Comparison of ENCODE assay signal across 11 mouse cellular contexts in genomic region chr16:35164361-35165224, GRCm38 (mm10). TPM values are rescaled to one million over a fixed set of nuclear protein-coding genes. Genes with fewer than 3 reads are reported as not detected.
A peak's percentile ranks its signal among the peaks of the same experiment; 100 is the strongest.
DNase-seq lines count a peak whose midpoint lies in the region; ATAC-seq and TF ChIP-seq lines count a peak whose summit lies in the region.
"Had no signal": no experiment of that assay in that cellular context is flagged by ENCODE, and none has a peak within 500 bp of the region (broad histone marks: within the 10 kb centered on the region; RNA-seq: fewer than 3 reads in every experiment).

No protein-coding gene starts in this region.

- intact Hi-C loops in heart, postnatal 25 days (cut with DNase I) = no loop called here
- intact Hi-C loops in gastrocnemius, postnatal 14 days (cut with DNase I; ENCODE audit: low total_unique reads) = no loop called here

- no peak for TF ChIP-seq CTCF in heart, postnatal 0 days (IDR thresholded peaks at IDR 0.05; ENCODE audit: low read depth)

- H3K27ac ChIP-seq in heart, postnatal 0 days (ENCODE audit: low read depth) = 0 out of 2 replicates have a peak overlapping the region, but pooled peaks have one; percentile 20
- H3K27ac ChIP-seq in hindbrain, embryonic 13.5 days = peak overlapping the region; percentile 58
- H3K27ac ChIP-seq: liver, embryonic 15.5 days; stomach, embryonic 15.5 days had no signal

- H3K4me1 ChIP-seq in heart, postnatal 0 days (ENCODE audit: control insufficient read depth, insufficient read depth) = peaks cover 43% of the 10 kb centered on the region
- H3K4me1 ChIP-seq in hindbrain, embryonic 13.5 days (replicated peaks) = peaks cover 60% of the 10 kb centered on the region
- H3K4me1 ChIP-seq: liver, embryonic 15.5 days; stomach, embryonic 15.5 days had no signal

- no peak overlapping the region for H3K4me3 ChIP-seq in heart, postnatal 0 days (ENCODE audit: low read depth, low read length)
- no peak overlapping the region for H3K4me3 ChIP-seq in hindbrain, embryonic 13.5 days
- H3K4me3 ChIP-seq: liver, embryonic 15.5 days; stomach, embryonic 15.5 days had no signal

- H3K27me3 ChIP-seq in heart, postnatal 0 days (ENCODE audit: control insufficient read depth, insufficient read depth, low read length) = no peaks in the 10 kb centered on the region
- no peaks in the 10 kb centered on the region for H3K27me3 ChIP-seq in hindbrain, embryonic 13.5 days
- H3K27me3 ChIP-seq: stomach, embryonic 15.5 days had no signal

- no peak for DNase-seq in heart, postnatal 0 days (ENCODE audit: low spot score)
- DNase-seq in heart, postnatal 25 days (ENCODE audit: low spot score) = no peak
- peak; percentile 66 for DNase-seq in embryo, embryonic 10 days (ENCODE audit: low spot score)
- peak; percentile 58 for DNase-seq in neural tube, embryonic 10.5 days (ENCODE audit: extremely low spot score, low spot score)
- DNase-seq in adrenal gland, postnatal 36 days = no peak
- no peak for DNase-seq in kidney, adult 8-10 months
- no peak for DNase-seq in gastrocnemius, postnatal 14 days
- DNase-seq: heart, adult 18-20 months had no signal

- 33% methylated on average over 19 of the region's 19 CpGs for WGBS in heart, postnatal 0 days
- WGBS in hindbrain, embryonic 13.5 days = 31% methylated on average over 19 of the region's 19 CpGs

- H3K4me2 ChIP-seq in heart, postnatal 0 days (ENCODE audit: low read depth, low read length) = no peak overlapping the region; the same call in 1 of the 2 replicates
- peak overlapping the region; percentile 35 for H3K4me2 ChIP-seq in hindbrain, embryonic 13.5 days
- H3K4me2 ChIP-seq: liver, embryonic 15.5 days; stomach, embryonic 15.5 days had no signal

- no peak overlapping the region for H3K9ac ChIP-seq in heart, postnatal 0 days (replicated peaks; ENCODE audit: low read depth, low read length)
- H3K9ac ChIP-seq in hindbrain, embryonic 13.5 days = no peak overlapping the region
- H3K9ac ChIP-seq: liver, embryonic 15.5 days; stomach, embryonic 15.5 days had no signal

- no peaks in the 10 kb centered on the region for H3K9me3 ChIP-seq in heart, postnatal 0 days (replicated peaks; ENCODE audit: control insufficient read depth, low read length)
- no peaks in the 10 kb centered on the region for H3K9me3 ChIP-seq in hindbrain, embryonic 13.5 days
- H3K9me3 ChIP-seq: liver, embryonic 15.5 days; stomach, embryonic 15.5 days had no signal

- no peak for ATAC-seq in heart, postnatal 0 days (ENCODE audit: insufficient read depth, low read depth)
- peak; percentile 64 for ATAC-seq in hindbrain, embryonic 13.5 days (ENCODE audit: low FRiP score)

- no peak for TF ChIP-seq EP300 in heart, postnatal 0 days (IDR thresholded peaks at IDR 0.05; ENCODE audit: low read depth)

- no peaks in the 10 kb centered on the region for H3K36me3 ChIP-seq in heart, postnatal 0 days (replicated peaks; ENCODE audit: control insufficient read depth, insufficient read depth, low read length)
- H3K36me3 ChIP-seq in hindbrain, embryonic 13.5 days = no peaks in the 10 kb centered on the region; the same call in 1 of the 2 replicates
- H3K36me3 ChIP-seq: liver, embryonic 15.5 days; stomach, embryonic 15.5 days had no signal

RNA-seq across cellular contexts. Expression of gene Adcy5, which starts 9.9 kb away (rescaled TPM):
- total RNA-seq in heart, postnatal 0 days (2014; rRNA removed; ENCODE audit: low replicate concordance) = 81.4 and 84.7 TPM in 2 replicates
- 9.6 and 11.3 TPM in 2 replicates for polyA plus RNA-seq in heart, postnatal 0 days (2015; fragmentation: Nextera tagmentation; extraction: Ambion mirVana)
- total RNA-seq in heart, postnatal 25 days (2021) = 10 to 100 TPM; 54.8 to 55.3 TPM
- 5.0 and 5.6 TPM in 2 replicates for polyA plus RNA-seq in hindbrain, embryonic 13.5 days (2015; fragmentation: Nextera tagmentation; extraction: Ambion mirVana)
- 10 to 100 TPM in 1 of 2 experiments, 1 to 10 TPM in 1; 7.8 to 13.9 TPM for total RNA-seq in adrenal gland, postnatal 36 days (2021)
- total RNA-seq in gastrocnemius, postnatal 14 days (2021) = 1 to 10 TPM; 2.1 to 2.4 TPM

Comparison
In these comparisons a context has a peak if more than half of its experiments do, and no peak if none do; other contexts are left out.
1. DNase-seq: peak in embryo, embryonic 10 days (single experiment) and neural tube, embryonic 10.5 days (single experiment); none in heart, postnatal 0 days (single experiment), heart, postnatal 25 days (single experiment), adrenal gland, postnatal 36 days (0 of 2), kidney, adult 8-10 months (0 of 2) and gastrocnemius, postnatal 14 days (single experiment).